Comparison of ENCODE assay signal across 8 mouse cellular contexts in the genomic region with DNA sequence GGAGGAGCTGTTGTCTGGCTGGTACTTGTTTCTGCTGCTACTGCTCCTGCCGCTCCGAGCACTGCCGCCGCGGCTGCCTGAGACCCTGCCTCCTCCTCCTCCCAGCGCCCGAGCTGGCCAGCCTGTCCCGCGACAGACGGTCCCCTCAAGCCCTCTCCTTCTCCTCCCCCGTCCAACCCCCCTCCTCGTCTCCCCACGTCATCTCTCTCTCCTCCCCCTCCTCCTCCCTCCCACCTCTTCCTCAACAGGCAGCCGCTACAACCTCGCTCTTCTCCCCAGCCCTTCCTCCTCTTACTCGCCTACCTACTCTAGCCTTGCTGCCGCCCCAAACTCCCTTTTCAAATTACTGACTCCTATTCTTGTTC. TPM values are rescaled to one million over a fixed set of nuclear protein-coding genes. Genes with fewer than 3 reads are reported as not detected.
DNase-seq lines count a peak whose midpoint lies in the region; ATAC-seq and TF ChIP-seq lines count a peak whose summit lies in the region.

TSS of gene Slc16a2 (minus strand) at position 152 of the 365 bp plus-strand sequence.

- peak within 1 kb of the TSS; percentile 73 for H3K4me2 ChIP-seq in embryonic facial prominence, embryonic 13.5 days
- H3K4me2 ChIP-seq in heart, embryonic 12.5 days, result peak within 1 kb of the TSS; percentile 91
- peak within 1 kb of the TSS; percentile 89 for H3K4me2 ChIP-seq in kidney, embryonic 15.5 days
- H3K4me2 ChIP-seq in myocyte (ENCODE audit: low read depth), result peak within 1 kb of the TSS; percentile 64
- peak within 1 kb of the TSS; percentile 83 for H3K4me2 ChIP-seq in stomach, embryonic 15.5 days

- H3K9me3 ChIP-seq in embryonic facial prominence, embryonic 13.5 days, result no peaks in the 10 kb centered on the region
- H3K9me3 ChIP-seq in heart, embryonic 12.5 days (replicated peaks), result no peaks in the 10 kb centered on the region
- H3K9me3 ChIP-seq in kidney, embryonic 15.5 days (replicated peaks), result no peaks in the 10 kb centered on the region
- H3K9me3 ChIP-seq in stomach, embryonic 15.5 days, result no peaks in the 10 kb centered on the region

- H3K4me1 ChIP-seq in embryonic facial prominence, embryonic 13.5 days, result peaks cover 9% of the 10 kb centered on the region; the same call in 1 of the 2 replicates
- H3K4me1 ChIP-seq in heart, embryonic 12.5 days (replicated peaks), result no peaks in the 10 kb centered on the region
- 0 out of 2 replicates have a peak, but pooled peaks cover 3% of the 10 kb centered on the region for H3K4me1 ChIP-seq in kidney, embryonic 15.5 days
- peaks cover 16% of the 10 kb centered on the region for H3K4me1 ChIP-seq in liver, adult 2 months (ENCODE audit: control insufficient read depth, insufficient read depth, low read length)
- H3K4me1 ChIP-seq in stomach, embryonic 15.5 days, result no peaks in the 10 kb centered on the region

- peak; percentile 72 for TF ChIP-seq POLR2A in liver, adult 2 months (IDR thresholded peaks at IDR 0.05; ENCODE audit: extremely low read depth, insufficient read depth, low read length)
- TF ChIP-seq POLR2A in myocyte (IDR thresholded peaks at IDR 0.05; ENCODE audit: insufficient read length, low read depth), result peak; percentile 57

- peak within 1 kb of the TSS; percentile 8 for H3ac ChIP-seq in myocyte (ENCODE audit: control insufficient read depth, insufficient read length)

- H3K79me2 ChIP-seq in liver, adult 2 months (ENCODE audit: control insufficient read depth, insufficient read depth, low read length), result peaks cover 9% of the 10 kb centered on the region; the same call in 1 of the 2 replicates
- no peaks in the 10 kb centered on the region for H3K79me2 ChIP-seq in myocyte (ENCODE audit: control insufficient read depth, insufficient read depth)

- DNase-seq in spleen, adult 18-20 months, result peak; percentile 12 to 18
- DNase-seq in spleen, postnatal 14 days (ENCODE audit: low spot score in 2 of 2), result no peak
- peak; percentile 76 for DNase-seq in liver, adult 2 months (ENCODE audit: extremely low read depth, low read depth, low spot score)

- WGBS in embryonic facial prominence, embryonic 13.5 days, result 19% methylated on average over 17 of the region's 17 CpGs
- 11% methylated on average over 15 of the region's 17 CpGs for WGBS in heart, embryonic 12.5 days
- 7% methylated on average over 17 of the region's 17 CpGs for WGBS in kidney, embryonic 15.5 days
- under 1% methylated on average over 16 of the region's 17 CpGs for WGBS in liver, adult 2 months
- WGBS in stomach, embryonic 15.5 days, result 10% methylated on average over 17 of the region's 17 CpGs

- ATAC-seq in embryonic facial prominence, embryonic 13.5 days (ENCODE audit: insufficient number of reproducible peaks, insufficient read depth, low FRiP score, low TSS enrichment, low read depth), result peak; percentile 80
- peak; percentile 86 for ATAC-seq in heart, embryonic 12.5 days (ENCODE audit: insufficient number of reproducible peaks, low FRiP score)
- ATAC-seq in kidney, embryonic 15.5 days (replicated peaks; ENCODE audit: low FRiP score), result peak; percentile 90
- peak; percentile 78 for ATAC-seq in stomach, embryonic 15.5 days (ENCODE audit: insufficient read depth, low FRiP score, low read depth)

- H3K4me3 ChIP-seq in embryonic facial prominence, embryonic 13.5 days, result peak within 1 kb of the TSS; percentile 54
- peak within 1 kb of the TSS; percentile 67 for H3K4me3 ChIP-seq in heart, embryonic 12.5 days
- peak within 1 kb of the TSS; percentile 56 for H3K4me3 ChIP-seq in kidney, embryonic 15.5 days (replicated peaks)
- H3K4me3 ChIP-seq in liver, adult 2 months (ENCODE audit: insufficient read depth, low read depth, low read length), result peak within 1 kb of the TSS; percentile 98
- H3K4me3 ChIP-seq in myocyte, result peak within 1 kb of the TSS; percentile 20
- peak within 1 kb of the TSS; percentile 50 for H3K4me3 ChIP-seq in stomach, embryonic 15.5 days (replicated peaks)

- peaks cover 67% of the 10 kb centered on the region for H3K27me3 ChIP-seq in embryonic facial prominence, embryonic 13.5 days
- H3K27me3 ChIP-seq in heart, embryonic 12.5 days (replicated peaks), result peaks cover 73% of the 10 kb centered on the region
- H3K27me3 ChIP-seq in kidney, embryonic 15.5 days, result peaks cover 83% of the 10 kb centered on the region
- H3K27me3 ChIP-seq in liver, adult 2 months (ENCODE audit: control insufficient read depth, insufficient read depth, low read length), result no peaks in the 10 kb centered on the region
- no peaks in the 10 kb centered on the region for H3K27me3 ChIP-seq in myocyte (ENCODE audit: control insufficient read depth, insufficient read depth, insufficient read length)
- no peaks in the 10 kb centered on the region; the same call in 1 of the 2 replicates for H3K27me3 ChIP-seq in stomach, embryonic 15.5 days (replicated peaks)

- H3K27ac ChIP-seq in embryonic facial prominence, embryonic 13.5 days, result peak within 1 kb of the TSS; percentile 93
- peak within 1 kb of the TSS; percentile 88 for H3K27ac ChIP-seq in heart, embryonic 12.5 days (ENCODE audit: poor library complexity, severe bottlenecking)
- peak within 1 kb of the TSS; percentile 85 for H3K27ac ChIP-seq in kidney, embryonic 15.5 days
- H3K27ac ChIP-seq in liver, adult 2 months (replicated peaks; ENCODE audit: insufficient read depth, low read depth, low read length), result peak within 1 kb of the TSS; percentile 99
- H3K27ac ChIP-seq in stomach, embryonic 15.5 days, result peak within 1 kb of the TSS; percentile 82

- peak within 1 kb of the TSS; percentile 73 for H3K9ac ChIP-seq in embryonic facial prominence, embryonic 13.5 days
- H3K9ac ChIP-seq in heart, embryonic 12.5 days, result peak within 1 kb of the TSS; percentile 76
- peak within 1 kb of the TSS; percentile 49 for H3K9ac ChIP-seq in kidney, embryonic 15.5 days
- H3K9ac ChIP-seq in liver, adult 2 months (ENCODE audit: low read depth, low read length), result peak within 1 kb of the TSS; percentile 95
- 0 out of 2 replicates have a peak within 1 kb of the TSS, but pooled peaks have one; percentile 16 for H3K9ac ChIP-seq in stomach, embryonic 15.5 days

- no peak for TF ChIP-seq CTCF in liver, adult 2 months (IDR thresholded peaks at IDR 0.05; ENCODE audit: low read depth, low read length)

- no peaks in the 10 kb centered on the region for H3K36me3 ChIP-seq in embryonic facial prominence, embryonic 13.5 days
- no peaks in the 10 kb centered on the region for H3K36me3 ChIP-seq in heart, embryonic 12.5 days
- no peaks in the 10 kb centered on the region for H3K36me3 ChIP-seq in kidney, embryonic 15.5 days
- H3K36me3 ChIP-seq in liver, adult 2 months (ENCODE audit: control insufficient read depth, insufficient read depth, low read length), result no peaks in the 10 kb centered on the region
- H3K36me3 ChIP-seq in myocyte (ENCODE audit: control insufficient read depth, insufficient read depth), result no peaks in the 10 kb centered on the region
- H3K36me3 ChIP-seq in stomach, embryonic 15.5 days, result no peaks in the 10 kb centered on the region

TF ChIP-seq in myocyte, 11 proteins besides CTCF, POLR2A, EP300 and RAD21:
- TF ChIP-seq USF1 (IDR thresholded peaks at IDR 0.05; ENCODE audit: low read depth) (no peak), POLR2AphosphoS2 (IDR thresholded peaks at IDR 0.05; ENCODE audit: insufficient read length, low read depth) (no peak), MYOD1 (IDR thresholded peaks at IDR 0.05; ENCODE audit: control insufficient read depth in 1 of 3, insufficient read length in 2 of 3, low read depth in 2 of 3) (no peak), CEBPB (IDR thresholded peaks at IDR 0.05; ENCODE audit: insufficient read depth, poor library complexity, severe bottlenecking) (no peak), TCF3 (IDR thresholded peaks at IDR 0.05; ENCODE audit: insufficient read length, low read depth) (no peak), REST (IDR thresholded peaks at IDR 0.05; ENCODE audit: insufficient read depth, insufficient read length) (no peak), TCF12 (IDR thresholded peaks at IDR 0.05; ENCODE audit: insufficient read depth, poor library complexity, severe bottlenecking) (no peak)
TF ChIP-seq in myocyte: peak in this region for 0.

RNA-seq across cellular contexts. Expression of gene Slc16a2, which starts in this region (rescaled TPM):
- 14.8 and 16.5 TPM in 2 replicates for polyA plus RNA-seq in embryonic facial prominence, embryonic 13.5 days (2015; fragmentation: Nextera tagmentation; extraction: Ambion mirVana)
- 13.5 and 13.7 TPM in 2 replicates for polyA plus RNA-seq in heart, embryonic 12.5 days (2016; fragmentation: Nextera tagmentation; extraction: Ambion mirVana)
- polyA plus RNA-seq in kidney, embryonic 15.5 days (2015; fragmentation: Nextera tagmentation; extraction: Ambion mirVana), result 10.7 and 13.2 TPM in 2 replicates
- total RNA-seq in liver, adult 2 months (2014; rRNA removed), result 32.7 and 42.4 TPM in 2 replicates
- 150 and 197 TPM in 2 replicates for polyA plus RNA-seq in liver, adult 2 months (2012; rRNA removed)
- 8.2 TPM for polyA plus RNA-seq in myocyte (2012; fragmentation: generic; extraction: Trizol)
- polyA plus RNA-seq in stomach, embryonic 15.5 days (2015; fragmentation: Nextera tagmentation; extraction: Ambion mirVana), result 7.8 and 9.0 TPM in 2 replicates

Comparison
In these comparisons a context has a peak if more than half of its experiments do, and no peak if none do; other contexts are left out.
1. DNase-seq: peak in spleen, adult 18-20 months (2 of 2) and liver, adult 2 months (single experiment); none in spleen, postnatal 14 days (0 of 2).
2. H3K4me3 ChIP-seq: peak in every context shown above with its lines; median percentile 98 in liver, adult 2 months; 67 in heart, embryonic 12.5 days; 56 in kidney, embryonic 15.5 days; 54 in embryonic facial prominence, embryonic 13.5 days; 50 in stomach, embryonic 15.5 days; 20 in myocyte.
3. H3K9ac ChIP-seq: peak in every context shown above with its lines; median percentile 95 in liver, adult 2 months; 76 in heart, embryonic 12.5 days; 73 in embryonic facial prominence, embryonic 13.5 days; 49 in kidney, embryonic 15.5 days; 16 in stomach, embryonic 15.5 days.
4. Peak in every context shown above with its lines, with median percentiles within 50 percentile points of each other: ATAC-seq, H3K27ac ChIP-seq and H3K4me2 ChIP-seq.